Mouse (Mus musculus): ENCODE results near the gene Cd6.

Cd6 gene

GRCm38 (mm10) chr19:10762468-10762867 lies 67.4 kb downstream of the Cd6 start:
- DNase-seq (ENCODE audit: low spot score): no peak

- no peak for DNase-seq (ENCODE audit: low spot score)
These were observed 68.0 kb downstream of the Cd6 start for GRCm38 (mm10) chr19:10761794-10762415.

- DNase-seq (ENCODE audit: low spot score): no peak
These were observed 69.7 kb downstream of the Cd6 start for GRCm38 (mm10) chr19:10759983-10760831.

- no peak for DNase-seq (ENCODE audit: low spot score)
These were observed 70.3 kb downstream of the Cd6 start for GRCm38 (mm10) chr19:10759525-10759924.

GRCm38 (mm10) chr19:10758708-10759107 lies 71.2 kb downstream of the Cd6 start:
- DNase-seq (ENCODE audit: low spot score): no peak

GRCm38 (mm10) chr19:10757526-10757925 lies 72.3 kb downstream of the Cd6 start:
- DNase-seq (ENCODE audit: low spot score): no peak

- no peak for DNase-seq (ENCODE audit: low spot score)
These were observed 72.7 kb downstream of the Cd6 start for GRCm38 (mm10) chr19:10757125-10757524.

GRCm38 (mm10) chr19:10752646-10753045 lies 77.2 kb downstream of the Cd6 start:
- no peak for DNase-seq (ENCODE audit: low spot score)

GRCm38 (mm10) chr19:10752106-10752505 lies 77.8 kb downstream of the Cd6 start:
- DNase-seq (ENCODE audit: low spot score): no peak

- DNase-seq (ENCODE audit: low spot score): no peak
These were observed 78.3 kb downstream of the Cd6 start for GRCm38 (mm10) chr19:10751607-10752006.

GRCm38 (mm10) chr19:10750161-10750560 lies 79.7 kb downstream of the Cd6 start:
- no peak for DNase-seq (ENCODE audit: low spot score)

- no peak for DNase-seq (ENCODE audit: low spot score)
These were observed 80.6 kb downstream of the Cd6 start for GRCm38 (mm10) chr19:10749295-10749694.

GRCm38 (mm10) chr19:10748401-10749102 lies 81.3 kb downstream of the Cd6 start:
- DNase-seq (ENCODE audit: low spot score): no peak

- no peak for DNase-seq (ENCODE audit: low spot score)
These were observed 82.1 kb downstream of the Cd6 start for GRCm38 (mm10) chr19:10747718-10748117.

GRCm38 (mm10) chr19:10747182-10747581 lies 82.7 kb downstream of the Cd6 start:
- DNase-seq (ENCODE audit: low spot score): no peak

- no peak for DNase-seq (ENCODE audit: low spot score)
These were observed 87.3 kb downstream of the Cd6 start for GRCm38 (mm10) chr19:10742565-10742964.

GRCm38 (mm10) chr19:10742145-10742544 lies 87.7 kb downstream of the Cd6 start:
- DNase-seq (ENCODE audit: low spot score): no peak

- no peak for DNase-seq (ENCODE audit: low spot score)
These were observed 89.0 kb downstream of the Cd6 start for GRCm38 (mm10) chr19:10740641-10741440.

GRCm38 (mm10) chr19:10739916-10740315 lies 89.9 kb downstream of the Cd6 start:
- DNase-seq (ENCODE audit: low spot score): no peak

All from MN1 (cell line).